Mouse (Mus musculus) frontal cortex, adult (tissue): ENCODE measurements at regions not wholly inside any gene's neighbourhood (a gene's known extent, or its start where the extent isn't known, plus 50 kb on each side); places are given as distances from the start of the nearest gene placed in this dataset.

Experiments
- ATAC-seq: cut with Nextera tagmentation; 2 replicates; pipeline ENCODE4 v1.9.2; 2017; ENCODE audit warnings: mild to moderate bottlenecking, moderate library complexity, mixed read lengths; ENCODE audit not compliant: low TSS enrichment

GRCm38 (mm10) chr11:112592411-112593020 is 189.5 kb upstream of the Sox9 start:
- ATAC-seq = no peak

- no peak for ATAC-seq
These were observed 188.2 kb upstream of the Sox9 start for GRCm38 (mm10) chr11:112593821-112594220.

- ATAC-seq = no peak
These were observed 174.7 kb upstream of the Sox9 start for GRCm38 (mm10) chr11:112607359-112607758.

- ATAC-seq = no peak
These were observed 172.7 kb upstream of the Sox9 start for GRCm38 (mm10) chr11:112609277-112609676.

- peak; percentile 73; the same call in 1 of the 2 replicates for ATAC-seq
These were observed 171.0 kb upstream of the Sox9 start for GRCm38 (mm10) chr11:112611073-112611472.

- no peak for ATAC-seq
These were observed 166.4 kb upstream of the Sox9 start for GRCm38 (mm10) chr11:112615629-112616028.

- ATAC-seq = no peak
These were observed 165.1 kb upstream of the Sox9 start for GRCm38 (mm10) chr11:112616942-112617341.

GRCm38 (mm10) chr11:112620916-112621315 is 161.1 kb upstream of the Sox9 start:
- ATAC-seq = peak; percentile 94

GRCm38 (mm10) chr11:112621385-112622120 is 160.5 kb upstream of the Sox9 start:
- peak; percentile 62 for ATAC-seq

- no peak for ATAC-seq
These were observed 132.7 kb upstream of the Sox9 start for GRCm38 (mm10) chr11:112649298-112649697.

GRCm38 (mm10) chr11:112657410-112658159 is 124.4 kb upstream of the Sox9 start:
- ATAC-seq = no peak

GRCm38 (mm10) chr11:112659911-112660310 is 122.1 kb upstream of the Sox9 start:
- no peak for ATAC-seq

GRCm38 (mm10) chr11:112661426-112661825 is 120.6 kb upstream of the Sox9 start:
- ATAC-seq = no peak

GRCm38 (mm10) chr11:112667311-112667710 is 114.7 kb upstream of the Sox9 start:
- ATAC-seq = no peak

- no peak for ATAC-seq
These were observed 109.9 kb upstream of the Sox9 start for GRCm38 (mm10) chr11:112672086-112672485.

- ATAC-seq = no peak
These were observed 92.0 kb upstream of the Sox9 start for GRCm38 (mm10) chr11:112690047-112690446.

GRCm38 (mm10) chr11:112706091-112706490 is 75.9 kb upstream of the Sox9 start:
- ATAC-seq = no peak

GRCm38 (mm10) chr11:112708119-112708730 is 73.8 kb upstream of the Sox9 start:
- ATAC-seq = no peak

- no peak for ATAC-seq
These were observed 70.4 kb upstream of the Sox9 start for GRCm38 (mm10) chr11:112711656-112712055.

GRCm38 (mm10) chr11:112718547-112718946 is 63.5 kb upstream of the Sox9 start:
- ATAC-seq = no peak

GRCm38 (mm10) chr11:112720652-112721051 is 61.4 kb upstream of the Sox9 start:
- no peak for ATAC-seq

- no peak for ATAC-seq
These were observed 59.1 kb upstream of the Sox9 start for GRCm38 (mm10) chr11:112722936-112723335.
